Mouse (Mus musculus) liver, embryonic 13.5 days (tissue): ENCODE measurements at regions not wholly inside any gene's neighbourhood (a gene's known extent, or its start where the extent isn't known, plus 50 kb on each side); places are given as distances from the start of the nearest gene placed in this dataset.

Experiments used
- ATAC-seq: fragments of 200-750 bp; cut with Nextera tagmentation; 2 replicates; pipeline ENCODE4 v1.8.0; 2017; ENCODE audit warnings: low read depth, mild to moderate bottlenecking, moderate number of reproducible peaks, moderate library complexity
- DNase-seq: peaks from one replicate; pipeline ENCODE4 v3.0.0; 2022
- H3K27ac ChIP-seq: fragments of 300-500 bp; sonication (generic); 2 replicates; pipeline ENCODE4 v1.5.1; 2015; ENCODE audit warnings: moderate library complexity, mild to moderate bottlenecking, inconsistent platforms
- H3K27me3 ChIP-seq: fragments of 300-500 bp; sonication (generic); 2 replicates; pipeline ENCODE4 v1.6.1; 2015; ENCODE audit warnings: mild to moderate bottlenecking, inconsistent platforms
- H3K36me3 ChIP-seq: fragments of 300-500 bp; sonication (generic); 2 replicates; pipeline ENCODE4 v1.6.1; 2015; ENCODE audit warnings: mild to moderate bottlenecking, inconsistent platforms
- H3K4me1 ChIP-seq: fragments of 300-500 bp; sonication (generic); replicated peaks from 2 replicates; pipeline ENCODE4 v1.6.1; 2015; ENCODE audit warnings: inconsistent platforms
- H3K4me2 ChIP-seq: fragments of 300-500 bp; sonication (generic); 2 replicates; pipeline ENCODE4 v1.6.1; 2015; ENCODE audit warnings: inconsistent platforms, mild to moderate bottlenecking, moderate library complexity
- H3K4me3 ChIP-seq: fragments of 300-500 bp; sonication (generic); replicated peaks from 2 replicates; pipeline ENCODE4 v1.5.1; 2015; ENCODE audit warnings: mild to moderate bottlenecking, inconsistent platforms
- H3K9ac ChIP-seq: fragments of 300-500 bp; sonication (generic); 2 replicates; pipeline ENCODE4 v1.6.1; 2015; ENCODE audit warnings: mild to moderate bottlenecking, inconsistent platforms
- H3K9me3 ChIP-seq: fragments of 300-500 bp; sonication (generic); replicated peaks from 2 replicates; pipeline ENCODE4 v1.6.1; 2016; ENCODE audit warnings: inconsistent platforms
- WGBS: fragments of 180-500 bp; shearing (Covaris S2); methylation state at CpG from one replicate; pipeline ENCODE4 v1.1.7; 2015; ENCODE audit not compliant: insufficient replicate concordance; 5-methylcytosine and 5-hydroxymethylcytosine counted together

GRCm38 (mm10) chr7:72593259-72593658 lies 286.9 kb upstream of the Mctp2 start:
- Histone ChIP-seq H3K36me3 (no peaks in the 10 kb centered on the region), H3K9me3 (no peaks in the 10 kb centered on the region), H3K4me1 (no peaks in the 10 kb centered on the region), H3K27me3 (no peaks in the 10 kb centered on the region), H3K27ac (no peak overlapping the region), H3K4me2 (no peak overlapping the region), H3K4me3 (no peak overlapping the region), H3K9ac (no peak overlapping the region)
- no peak for DNase-seq
- no peak for ATAC-seq
- WGBS = 70% methylated on average over 1 of the region's 1 CpGs

GRCm38 (mm10) chr7:72594741-72595140 lies 288.3 kb upstream of the Mctp2 start:
- Histone ChIP-seq H3K27me3 (no peaks in the 10 kb centered on the region), H3K36me3 (no peaks in the 10 kb centered on the region), H3K9ac (no peak overlapping the region), H3K4me3 (no peak overlapping the region), H3K27ac (no peak overlapping the region), H3K4me2 (no peak overlapping the region), H3K9me3 (no peaks in the 10 kb centered on the region), H3K4me1 (no peaks in the 10 kb centered on the region)
- ATAC-seq (no peak), DNase-seq (no peak)
- 48% methylated on average over 1 of the region's 1 CpGs for WGBS

- H3K4me3 ChIP-seq = no peak overlapping the region
- no peaks in the 10 kb centered on the region for H3K36me3 ChIP-seq
- H3K4me1 ChIP-seq = no peaks in the 10 kb centered on the region
- no peaks in the 10 kb centered on the region for H3K27me3 ChIP-seq
- H3K4me2 ChIP-seq = no peak overlapping the region
- no peak overlapping the region for H3K9ac ChIP-seq
- H3K27ac ChIP-seq = no peak overlapping the region
- no peak for ATAC-seq
- no peak for DNase-seq
- H3K9me3 ChIP-seq = no peaks in the 10 kb centered on the region
Observed at GRCm38 (mm10) chr7:72596985-72597384, 290.6 kb upstream of the Mctp2 start.

GRCm38 (mm10) chr7:72601933-72602332 lies 295.5 kb upstream of the Mctp2 start:
- WGBS = 67% methylated on average over 8 of the region's 8 CpGs
- H3K4me1 ChIP-seq = no peaks in the 10 kb centered on the region

GRCm38 (mm10) chr7:72609791-72610190 lies 303.4 kb upstream of the Mctp2 start:
- Histone ChIP-seq H3K36me3 (no peaks in the 10 kb centered on the region), H3K4me3 (no peak overlapping the region), H3K4me1 (no peaks in the 10 kb centered on the region), H3K4me2 (no peak overlapping the region), H3K9ac (no peak overlapping the region), H3K27me3 (no peaks in the 10 kb centered on the region), H3K9me3 (0 out of 2 replicates have a peak, but pooled peaks cover 2% of the 10 kb centered on the region), H3K27ac (no peak overlapping the region)
- ATAC-seq = no peak
- 65% methylated on average over 3 of the region's 3 CpGs for WGBS
- no peak for DNase-seq

More at GRCm38 (mm10) chr7:72601933-72602332, 295.5 kb upstream of the Mctp2 start:
- no peaks in the 10 kb centered on the region for H3K27me3 ChIP-seq
- no peak overlapping the region for H3K27ac ChIP-seq
- no peaks in the 10 kb centered on the region for H3K36me3 ChIP-seq
- no peak overlapping the region for H3K4me2 ChIP-seq
- ATAC-seq (no peak), DNase-seq (no peak)
- H3K9ac ChIP-seq = no peak overlapping the region
- H3K9me3 ChIP-seq = 0 out of 2 replicates have a peak, but pooled peaks cover 2% of the 10 kb centered on the region
- H3K4me3 ChIP-seq = no peak overlapping the region

GRCm38 (mm10) chr7:72615232-72615631 lies 308.8 kb upstream of the Mctp2 start:
- 45% methylated on average over 4 of the region's 4 CpGs for WGBS

GRCm38 (mm10) chr7:72627369-72627768 lies 321.0 kb upstream of the Mctp2 start:
- 64% methylated on average over 4 of the region's 4 CpGs for WGBS
- H3K9ac ChIP-seq = no peak overlapping the region
- no peaks in the 10 kb centered on the region for H3K9me3 ChIP-seq
- no peaks in the 10 kb centered on the region for H3K27me3 ChIP-seq
- no peaks in the 10 kb centered on the region for H3K36me3 ChIP-seq
- ATAC-seq (no peak), DNase-seq (no peak)
- H3K4me1 ChIP-seq = no peaks in the 10 kb centered on the region
- H3K4me3 ChIP-seq = no peak overlapping the region
- no peak overlapping the region for H3K27ac ChIP-seq
- no peak overlapping the region for H3K4me2 ChIP-seq

More at GRCm38 (mm10) chr7:72615232-72615631, 308.8 kb upstream of the Mctp2 start:
- no peak for DNase-seq
- Histone ChIP-seq H3K27ac (no peak overlapping the region), H3K9ac (no peak overlapping the region), H3K4me1 (no peaks in the 10 kb centered on the region), H3K27me3 (no peaks in the 10 kb centered on the region), H3K4me3 (no peak overlapping the region), H3K9me3 (no peaks in the 10 kb centered on the region), H3K36me3 (no peaks in the 10 kb centered on the region), H3K4me2 (no peak overlapping the region)
- ATAC-seq = no peak

- Histone ChIP-seq H3K4me2 (no peak overlapping the region), H3K4me3 (no peak overlapping the region), H3K9me3 (no peaks in the 10 kb centered on the region), H3K9ac (no peak overlapping the region), H3K4me1 (no peaks in the 10 kb centered on the region), H3K36me3 (no peaks in the 10 kb centered on the region), H3K27ac (no peak overlapping the region), H3K27me3 (no peaks in the 10 kb centered on the region)
- WGBS = 60% methylated on average over 2 of the region's 2 CpGs
- DNase-seq = no peak
- no peak for ATAC-seq
Observed at GRCm38 (mm10) chr7:72639566-72639965, 333.2 kb upstream of the Mctp2 start.

GRCm38 (mm10) chr7:72675018-72675417 lies 368.6 kb upstream of the Mctp2 start:
- H3K9ac ChIP-seq = no peak overlapping the region
- no peak overlapping the region for H3K27ac ChIP-seq
- 73% methylated on average over 6 of the region's 6 CpGs for WGBS
- H3K4me2 ChIP-seq = no peak overlapping the region
- no peaks in the 10 kb centered on the region for H3K9me3 ChIP-seq
- H3K4me1 ChIP-seq = no peaks in the 10 kb centered on the region
- ATAC-seq (no peak), DNase-seq (no peak)
- no peak overlapping the region for H3K4me3 ChIP-seq
- no peaks in the 10 kb centered on the region for H3K36me3 ChIP-seq
- H3K27me3 ChIP-seq = no peaks in the 10 kb centered on the region

GRCm38 (mm10) chr7:72685803-72686202 lies 379.4 kb upstream of the Mctp2 start:
- DNase-seq (no peak), ATAC-seq (no peak)
- no peaks in the 10 kb centered on the region for H3K27me3 ChIP-seq
- no peaks in the 10 kb centered on the region for H3K4me1 ChIP-seq
- no peak overlapping the region for H3K27ac ChIP-seq
- no peaks in the 10 kb centered on the region for H3K9me3 ChIP-seq
- no peak overlapping the region for H3K4me3 ChIP-seq
- H3K36me3 ChIP-seq = no peaks in the 10 kb centered on the region
- H3K4me2 ChIP-seq = no peak overlapping the region
- no peak overlapping the region for H3K9ac ChIP-seq
- 64% methylated on average over 2 of the region's 2 CpGs for WGBS

GRCm38 (mm10) chr7:72687356-72687755 lies 380.9 kb upstream of the Mctp2 start:
- WGBS = 50% methylated on average over 4 of the region's 4 CpGs
- no peak for DNase-seq

GRCm38 (mm10) chr7:72691396-72691795 lies 385.0 kb upstream of the Mctp2 start:
- Histone ChIP-seq H3K36me3 (no peaks in the 10 kb centered on the region), H3K9ac (no peak overlapping the region), H3K27ac (no peak overlapping the region), H3K4me1 (no peaks in the 10 kb centered on the region), H3K4me3 (no peak overlapping the region), H3K4me2 (no peak overlapping the region), H3K9me3 (no peaks in the 10 kb centered on the region; the same call in 1 of the 2 replicates), H3K27me3 (no peaks in the 10 kb centered on the region)
- DNase-seq = no peak
- no peak for ATAC-seq
- 52% methylated on average over 3 of the region's 3 CpGs for WGBS

More at GRCm38 (mm10) chr7:72687356-72687755, 380.9 kb upstream of the Mctp2 start:
- H3K27me3 ChIP-seq = no peaks in the 10 kb centered on the region
- ATAC-seq = no peak
- no peak overlapping the region for H3K4me3 ChIP-seq
- no peaks in the 10 kb centered on the region for H3K4me1 ChIP-seq
- no peaks in the 10 kb centered on the region for H3K36me3 ChIP-seq
- no peak overlapping the region for H3K27ac ChIP-seq
- H3K9me3 ChIP-seq = no peaks in the 10 kb centered on the region
- H3K9ac ChIP-seq = no peak overlapping the region
- no peak overlapping the region for H3K4me2 ChIP-seq
